Mouse (Mus musculus): ENCODE measurements around the gene Stx16. TPM values are rescaled to one million over a fixed set of nuclear protein-coding genes. Genes with fewer than 3 reads are reported as not detected.

Stx16 gene
- polyA plus RNA-seq (2015; fragmentation: Nextera tagmentation; extraction: Ambion mirVana): 2.6 and 3.6 TPM in 2 replicates

- Histone ChIP-seq H3K9me3 (replicated peaks; ENCODE audit: control insufficient read depth, low read length) (no peaks in the 10 kb centered on the region), H3K36me3 (ENCODE audit: control insufficient read depth, insufficient read depth) (no peaks in the 10 kb centered on the region), H3K27me3 (ENCODE audit: control insufficient read depth, insufficient read depth, low read depth, low read length) (no peaks in the 10 kb centered on the region), H3K9ac (ENCODE audit: low read depth, low read length) (peak within 1 kb of the TSS; percentile 84), H3K27ac (ENCODE audit: low read length) (peak within 1 kb of the TSS; percentile 79), H3K4me3 (ENCODE audit: low read depth, low read length) (peak within 1 kb of the TSS; percentile 89), H3K4me1 (ENCODE audit: control insufficient read depth, low read depth, low read length) (peaks cover 20% of the 10 kb centered on the region), H3K4me2 (ENCODE audit: low read depth, low read length) (peak within 1 kb of the TSS; percentile 85)
- WGBS (ENCODE audit: insufficient replicate concordance): 2% methylated on average over 32 of the region's 32 CpGs
- peak; percentile 91 for ATAC-seq (ENCODE audit: low read depth)
Measured at GRCm38 (mm10) chr2:174075673-174076432, at the start of gene Stx16. Stx16 (plus strand) TSS chr2:174076308.

GRCm38 (mm10) chr2:174026406-174026805 is 49.7 kb upstream of the Stx16 start:
- no peak overlapping the region for H3K9ac ChIP-seq (ENCODE audit: low read depth, low read length)
- no peaks in the 10 kb centered on the region for H3K9me3 ChIP-seq (replicated peaks; ENCODE audit: control insufficient read depth, low read length)
- no peak for ATAC-seq (ENCODE audit: low read depth)
- H3K4me3 ChIP-seq (ENCODE audit: low read depth, low read length): no peak overlapping the region
- no peaks in the 10 kb centered on the region for H3K4me1 ChIP-seq (ENCODE audit: control insufficient read depth, low read depth, low read length)
- no peaks in the 10 kb centered on the region for H3K27me3 ChIP-seq (ENCODE audit: control insufficient read depth, insufficient read depth, low read depth, low read length)
- no peaks in the 10 kb centered on the region for H3K36me3 ChIP-seq (ENCODE audit: control insufficient read depth, insufficient read depth)
- H3K4me2 ChIP-seq (ENCODE audit: low read depth, low read length): no peak overlapping the region
- H3K27ac ChIP-seq (ENCODE audit: low read length): no peak overlapping the region
- 56% methylated on average over 4 of the region's 4 CpGs for WGBS (ENCODE audit: insufficient replicate concordance)

GRCm38 (mm10) chr2:174033257-174033800 is 42.8 kb upstream of the Stx16 start:
- ATAC-seq (ENCODE audit: low read depth): no peak
- no peaks in the 10 kb centered on the region for H3K36me3 ChIP-seq (ENCODE audit: control insufficient read depth, insufficient read depth)
- WGBS (ENCODE audit: insufficient replicate concordance): 73% methylated on average over 9 of the region's 9 CpGs

GRCm38 (mm10) chr2:174047656-174048055 is 28.5 kb upstream of the Stx16 start:
- no peak overlapping the region for H3K4me2 ChIP-seq (ENCODE audit: low read depth, low read length)
- no peak for ATAC-seq (ENCODE audit: low read depth)
- no peak overlapping the region for H3K9ac ChIP-seq (ENCODE audit: low read depth, low read length)
- no peaks in the 10 kb centered on the region for H3K4me1 ChIP-seq (ENCODE audit: control insufficient read depth, low read depth, low read length)
- no peaks in the 10 kb centered on the region; the same call in 1 of the 2 replicates for H3K9me3 ChIP-seq (replicated peaks; ENCODE audit: control insufficient read depth, low read length)
- WGBS (ENCODE audit: insufficient replicate concordance): 82% methylated on average over 2 of the region's 2 CpGs
- no peaks in the 10 kb centered on the region for H3K36me3 ChIP-seq (ENCODE audit: control insufficient read depth, insufficient read depth)
- H3K27ac ChIP-seq (ENCODE audit: low read length): no peak overlapping the region
- H3K4me3 ChIP-seq (ENCODE audit: low read depth, low read length): no peak overlapping the region
- H3K27me3 ChIP-seq (ENCODE audit: control insufficient read depth, insufficient read depth, low read depth, low read length): no peaks in the 10 kb centered on the region

More at GRCm38 (mm10) chr2:174033257-174033800, 42.8 kb upstream of the Stx16 start:
- no peaks in the 10 kb centered on the region for H3K9me3 ChIP-seq (replicated peaks; ENCODE audit: control insufficient read depth, low read length)
- H3K4me2 ChIP-seq (ENCODE audit: low read depth, low read length): no peak overlapping the region
- no peak overlapping the region for H3K4me3 ChIP-seq (ENCODE audit: low read depth, low read length)
- H3K27me3 ChIP-seq (ENCODE audit: control insufficient read depth, insufficient read depth, low read depth, low read length): no peaks in the 10 kb centered on the region
- H3K4me1 ChIP-seq (ENCODE audit: control insufficient read depth, low read depth, low read length): no peaks in the 10 kb centered on the region
- H3K27ac ChIP-seq (ENCODE audit: low read length): no peak overlapping the region
- no peak overlapping the region for H3K9ac ChIP-seq (ENCODE audit: low read depth, low read length)

GRCm38 (mm10) chr2:174049481-174050338 is 26.4 kb upstream of the Stx16 start:
- H3K27me3 ChIP-seq (ENCODE audit: control insufficient read depth, insufficient read depth, low read depth, low read length): no peaks in the 10 kb centered on the region
- H3K9ac ChIP-seq (ENCODE audit: low read depth, low read length): no peak overlapping the region
- no peak overlapping the region for H3K4me3 ChIP-seq (ENCODE audit: low read depth, low read length)
- H3K27ac ChIP-seq (ENCODE audit: low read length): no peak overlapping the region
- no peak for ATAC-seq (ENCODE audit: low read depth)
- no peaks in the 10 kb centered on the region for H3K36me3 ChIP-seq (ENCODE audit: control insufficient read depth, insufficient read depth)
- no peaks in the 10 kb centered on the region for H3K4me1 ChIP-seq (ENCODE audit: control insufficient read depth, low read depth, low read length)
- no peak overlapping the region for H3K4me2 ChIP-seq (ENCODE audit: low read depth, low read length)
- 17% methylated on average over 4 of the region's 4 CpGs for WGBS (ENCODE audit: insufficient replicate concordance)
- no peaks in the 10 kb centered on the region; the same call in 1 of the 2 replicates for H3K9me3 ChIP-seq (replicated peaks; ENCODE audit: control insufficient read depth, low read length)

- Histone ChIP-seq H3K4me3 (ENCODE audit: low read depth, low read length) (no peak overlapping the region), H3K9ac (ENCODE audit: low read depth, low read length) (no peak overlapping the region), H3K27ac (ENCODE audit: low read length) (no peak overlapping the region), H3K4me1 (ENCODE audit: control insufficient read depth, low read depth, low read length) (no peaks in the 10 kb centered on the region), H3K9me3 (replicated peaks; ENCODE audit: control insufficient read depth, low read length) (no peaks in the 10 kb centered on the region; the same call in 1 of the 2 replicates), H3K36me3 (ENCODE audit: control insufficient read depth, insufficient read depth) (no peaks in the 10 kb centered on the region), H3K4me2 (ENCODE audit: low read depth, low read length) (no peak overlapping the region), H3K27me3 (ENCODE audit: control insufficient read depth, insufficient read depth, low read depth, low read length) (no peaks in the 10 kb centered on the region)
- no peak for ATAC-seq (ENCODE audit: low read depth)
- WGBS (ENCODE audit: insufficient replicate concordance): 22% methylated on average over 3 of the region's 3 CpGs
Measured at GRCm38 (mm10) chr2:174050339-174050685, 25.8 kb upstream of the Stx16 start.

- no peak overlapping the region for H3K27ac ChIP-seq (ENCODE audit: low read length)
- H3K4me1 ChIP-seq (ENCODE audit: control insufficient read depth, low read depth, low read length): no peaks in the 10 kb centered on the region
- H3K9me3 ChIP-seq (replicated peaks; ENCODE audit: control insufficient read depth, low read length): no peaks in the 10 kb centered on the region; the same call in 1 of the 2 replicates
- no peaks in the 10 kb centered on the region for H3K36me3 ChIP-seq (ENCODE audit: control insufficient read depth, insufficient read depth)
- 19% methylated on average over 10 of the region's 10 CpGs for WGBS (ENCODE audit: insufficient replicate concordance)
- no peak overlapping the region for H3K4me2 ChIP-seq (ENCODE audit: low read depth, low read length)
- no peak overlapping the region for H3K4me3 ChIP-seq (ENCODE audit: low read depth, low read length)
- H3K9ac ChIP-seq (ENCODE audit: low read depth, low read length): no peak overlapping the region
- no peaks in the 10 kb centered on the region for H3K27me3 ChIP-seq (ENCODE audit: control insufficient read depth, insufficient read depth, low read depth, low read length)
- ATAC-seq (ENCODE audit: low read depth): no peak
Measured at GRCm38 (mm10) chr2:174051081-174051481, 25.0 kb upstream of the Stx16 start.

GRCm38 (mm10) chr2:174054496-174054895 is 21.6 kb upstream of the Stx16 start:
- no peak overlapping the region for H3K4me2 ChIP-seq (ENCODE audit: low read depth, low read length)
- WGBS (ENCODE audit: insufficient replicate concordance): 58% methylated on average over 3 of the region's 3 CpGs
- H3K4me3 ChIP-seq (ENCODE audit: low read depth, low read length): no peak overlapping the region
- H3K9me3 ChIP-seq (replicated peaks; ENCODE audit: control insufficient read depth, low read length): no peaks in the 10 kb centered on the region
- no peak overlapping the region for H3K9ac ChIP-seq (ENCODE audit: low read depth, low read length)
- H3K4me1 ChIP-seq (ENCODE audit: control insufficient read depth, low read depth, low read length): no peaks in the 10 kb centered on the region
- H3K27ac ChIP-seq (ENCODE audit: low read length): no peak overlapping the region
- no peaks in the 10 kb centered on the region for H3K36me3 ChIP-seq (ENCODE audit: control insufficient read depth, insufficient read depth)
- no peaks in the 10 kb centered on the region for H3K27me3 ChIP-seq (ENCODE audit: control insufficient read depth, insufficient read depth, low read depth, low read length)
- no peak for ATAC-seq (ENCODE audit: low read depth)

Data from liver, embryonic 16.5 days (tissue).